Mouse (Mus musculus): ENCODE results near the gene Wsb1. TPM values are rescaled to one million over a fixed set of nuclear protein-coding genes. Genes with fewer than 3 reads are reported as not detected.
A peak's percentile ranks its signal among the peaks of the same experiment; 100 is the strongest.

Gene Wsb1
- polyA plus RNA-seq, 1 experiment from 2014 or later: 469 TPM

DNA sequence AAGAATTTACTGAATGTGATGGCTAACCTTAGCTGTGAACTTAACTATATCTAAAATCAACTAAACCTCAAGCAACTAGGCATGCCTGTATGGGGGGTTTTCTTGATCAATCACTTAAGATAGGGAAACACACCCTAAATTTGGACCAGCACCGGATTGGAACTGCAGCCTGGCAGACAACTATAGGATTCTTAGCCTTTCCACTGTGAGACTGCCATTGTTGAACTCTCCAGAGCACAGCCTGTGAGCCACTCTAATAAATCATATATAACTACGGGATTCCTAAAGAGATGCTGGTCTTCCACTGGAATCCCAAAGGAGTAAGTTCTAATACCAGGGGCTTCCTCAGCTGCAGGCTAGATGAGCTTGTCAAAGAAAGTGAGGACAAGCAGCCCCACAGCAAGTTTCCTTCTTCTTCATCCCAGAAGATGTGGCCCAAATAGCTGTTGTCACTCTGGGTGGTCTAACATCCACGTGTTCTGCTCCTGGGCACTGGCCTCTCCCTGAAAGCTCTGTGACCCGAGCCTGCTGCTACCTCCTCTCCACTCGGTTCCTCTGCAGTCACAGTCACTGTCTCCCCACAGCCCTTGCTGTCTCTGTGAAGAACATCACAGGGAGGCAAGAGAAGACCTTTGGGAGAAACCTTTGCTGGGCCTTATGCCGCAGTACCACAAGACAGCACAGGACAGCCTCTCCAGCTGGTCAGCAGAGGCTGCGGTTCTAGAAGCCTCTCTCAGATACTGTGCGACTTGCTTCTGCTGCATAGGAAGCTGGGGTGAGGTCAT, 28.9 kb downstream of the Wsb1 start:
- H3K27me3 ChIP-seq (ENCODE audit: control insufficient read depth, insufficient read depth, low read length): no peaks in the 10 kb centered on the region
- DNase-seq (ENCODE audit: low spot score) (no peak), ATAC-seq (ENCODE audit: low FRiP score) (no peak)

DNA sequence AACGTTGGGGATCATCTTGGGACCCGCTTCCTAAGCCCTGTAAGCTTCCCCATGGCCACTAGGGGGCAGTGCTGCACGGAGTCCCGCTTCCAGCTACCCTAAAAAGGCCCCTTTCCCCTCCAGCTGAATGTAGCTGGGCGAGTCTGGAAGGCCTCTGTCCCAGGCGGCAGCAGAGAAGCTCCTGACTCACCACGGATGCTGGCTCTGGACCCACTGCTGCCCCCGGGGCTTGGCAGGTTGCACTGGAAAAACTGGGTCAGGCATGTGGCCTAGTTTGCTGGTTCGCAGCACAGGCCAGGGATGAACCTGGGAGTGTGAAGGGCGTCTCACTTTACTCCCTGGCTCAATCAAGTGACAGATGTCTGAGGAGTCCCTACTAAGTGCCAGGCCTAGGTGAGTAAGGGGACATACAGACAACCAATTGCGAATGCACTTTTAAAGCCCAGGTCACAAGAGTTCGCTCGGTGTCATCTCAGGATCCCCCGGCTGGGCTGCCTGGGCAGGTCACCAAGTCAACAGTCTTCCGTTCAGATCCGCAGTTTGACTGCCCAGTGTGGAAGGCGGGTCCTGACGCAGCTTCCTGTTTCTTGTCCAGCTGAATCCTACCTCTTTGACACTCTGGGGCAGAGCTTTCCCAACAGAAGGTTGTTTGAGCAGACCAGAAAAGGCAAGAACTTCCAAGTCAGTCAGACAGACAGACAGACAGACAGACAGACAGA, 29.8 kb downstream of the Wsb1 start:
- DNase-seq (ENCODE audit: low spot score) (peak; percentile 94), ATAC-seq (ENCODE audit: low FRiP score) (no peak; the same call in 1 of the 2 replicates)
- Histone ChIP-seq H3K4me1 (replicated peaks; ENCODE audit: control insufficient read depth, insufficient read depth, low read length) (peaks cover 3% of the 10 kb centered on the region; the same call in 1 of the 2 replicates), H3K9ac (ENCODE audit: low read depth, low read length) (no peak overlapping the region), H3K4me3 (ENCODE audit: low read depth, low read length) (no peak overlapping the region), H3K36me3 (ENCODE audit: control insufficient read depth, insufficient read depth, low read length) (no peaks in the 10 kb centered on the region), H3K27me3 (ENCODE audit: control insufficient read depth, insufficient read depth, low read length) (no peaks in the 10 kb centered on the region), H3K4me2 (replicated peaks; ENCODE audit: low read depth, low read length) (no peak overlapping the region; the same call in 1 of the 2 replicates), H3K27ac (ENCODE audit: low read depth, low read length) (no peak overlapping the region), H3K9me3 (ENCODE audit: control insufficient read depth, low read length) (no peaks in the 10 kb centered on the region)
- WGBS: 44% methylated on average over 18 of the region's 18 CpGs

More for the DNA sequence above, 28.9 kb downstream of the Wsb1 start:
- Histone ChIP-seq H3K36me3 (ENCODE audit: control insufficient read depth, insufficient read depth, low read length) (no peaks in the 10 kb centered on the region), H3K4me1 (replicated peaks; ENCODE audit: control insufficient read depth, insufficient read depth, low read length) (peaks cover 3% of the 10 kb centered on the region; the same call in 1 of the 2 replicates), H3K9me3 (ENCODE audit: control insufficient read depth, low read length) (no peaks in the 10 kb centered on the region), H3K4me2 (replicated peaks; ENCODE audit: low read depth, low read length) (no peak overlapping the region), H3K4me3 (ENCODE audit: low read depth, low read length) (no peak overlapping the region), H3K27ac (ENCODE audit: low read depth, low read length) (no peak overlapping the region), H3K9ac (ENCODE audit: low read depth, low read length) (no peak overlapping the region)
- WGBS: 75% methylated on average over 8 of the region's 8 CpGs

DNA sequence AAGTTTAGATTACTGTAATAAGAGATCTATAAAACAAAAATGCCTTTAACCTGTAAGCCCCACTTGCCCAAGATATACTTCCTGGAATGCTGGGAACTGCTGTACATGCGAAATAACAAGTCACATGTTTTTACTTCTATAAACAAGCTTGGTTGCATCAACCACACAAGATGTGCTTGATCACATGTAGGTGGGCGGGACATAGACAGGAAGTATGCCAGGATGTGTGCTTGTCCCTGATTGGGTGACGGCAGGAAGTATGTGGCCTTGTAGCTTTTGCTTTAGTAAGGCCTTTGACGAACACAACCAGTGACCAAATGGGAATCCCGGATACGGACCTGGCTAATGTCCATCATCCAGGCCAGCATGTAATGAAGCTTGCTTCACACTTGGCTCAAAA, 31.1 kb downstream of the Wsb1 start:
- Histone ChIP-seq H3K27me3 (ENCODE audit: control insufficient read depth, insufficient read depth, low read length) (no peaks in the 10 kb centered on the region), H3K36me3 (ENCODE audit: control insufficient read depth, insufficient read depth, low read length) (no peaks in the 10 kb centered on the region), H3K4me2 (replicated peaks; ENCODE audit: low read depth, low read length) (no peak overlapping the region), H3K4me1 (replicated peaks; ENCODE audit: control insufficient read depth, insufficient read depth, low read length) (peaks cover 3% of the 10 kb centered on the region; the same call in 1 of the 2 replicates), H3K27ac (ENCODE audit: low read depth, low read length) (no peak overlapping the region), H3K9ac (ENCODE audit: low read depth, low read length) (no peak overlapping the region), H3K4me3 (ENCODE audit: low read depth, low read length) (no peak overlapping the region), H3K9me3 (ENCODE audit: control insufficient read depth, low read length) (no peaks in the 10 kb centered on the region)
- 93% methylated on average over 6 of the region's 6 CpGs for WGBS
- no peak for DNase-seq (ENCODE audit: low spot score)
- no peak for ATAC-seq (ENCODE audit: low FRiP score)

DNA sequence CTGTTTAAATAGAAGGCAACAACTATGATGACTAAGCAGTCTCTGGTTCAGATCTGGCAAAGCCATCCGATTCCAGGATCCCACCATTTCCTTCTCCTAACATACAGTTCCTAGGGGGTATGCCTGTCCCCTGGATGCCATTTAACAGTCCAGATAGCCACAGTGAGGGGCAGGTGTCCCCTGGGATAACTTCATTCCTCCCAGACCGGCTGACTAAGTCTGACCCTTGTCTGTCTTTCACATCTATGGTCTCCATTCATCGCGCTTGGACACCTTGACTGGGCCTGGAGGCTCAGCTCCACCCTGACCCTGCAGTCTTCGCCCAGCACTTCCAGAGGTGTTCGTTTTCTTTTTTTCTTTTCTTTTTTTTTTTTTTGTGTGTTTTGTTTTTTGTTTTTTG, 31.8 kb downstream of the Wsb1 start:
- 92% methylated on average over 6 of the region's 6 CpGs for WGBS
- no peak overlapping the region for H3K27ac ChIP-seq (ENCODE audit: low read depth, low read length)
- peaks cover 3% of the 10 kb centered on the region; the same call in 1 of the 2 replicates for H3K4me1 ChIP-seq (replicated peaks; ENCODE audit: control insufficient read depth, insufficient read depth, low read length)
- H3K36me3 ChIP-seq (ENCODE audit: control insufficient read depth, insufficient read depth, low read length): no peaks in the 10 kb centered on the region
- no peak overlapping the region for H3K4me3 ChIP-seq (ENCODE audit: low read depth, low read length)
- no peaks in the 10 kb centered on the region for H3K27me3 ChIP-seq (ENCODE audit: control insufficient read depth, insufficient read depth, low read length)
- H3K9me3 ChIP-seq (ENCODE audit: control insufficient read depth, low read length): no peaks in the 10 kb centered on the region
- no peak overlapping the region for H3K4me2 ChIP-seq (replicated peaks; ENCODE audit: low read depth, low read length)
- DNase-seq (ENCODE audit: low spot score): no peak
- ATAC-seq (ENCODE audit: low FRiP score): no peak
- no peak overlapping the region for H3K9ac ChIP-seq (ENCODE audit: low read depth, low read length)

DNA sequence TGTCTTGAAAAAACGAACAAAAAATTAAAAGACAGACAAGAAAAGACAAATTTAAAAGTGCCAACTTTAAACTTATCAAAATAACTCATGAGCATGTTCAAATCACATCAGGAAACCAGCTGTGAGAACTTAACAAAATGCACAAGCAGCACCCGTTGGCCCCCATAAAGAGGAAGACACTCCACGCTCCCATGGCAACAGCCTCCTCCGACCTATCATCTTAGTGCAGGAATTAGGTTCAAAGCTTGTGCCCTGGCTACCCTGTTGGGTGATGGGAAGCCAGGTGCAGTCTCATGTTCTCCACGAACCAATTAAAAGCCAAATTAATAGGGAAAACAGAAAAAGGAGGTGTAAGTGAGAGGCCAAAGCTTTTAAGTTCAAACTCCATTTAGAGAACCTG, 32.8 kb downstream of the Wsb1 start:
- ATAC-seq (ENCODE audit: low FRiP score) (no peak), DNase-seq (ENCODE audit: low spot score) (no peak)
- Histone ChIP-seq H3K4me1 (replicated peaks; ENCODE audit: control insufficient read depth, insufficient read depth, low read length) (peaks cover 3% of the 10 kb centered on the region; the same call in 1 of the 2 replicates), H3K36me3 (ENCODE audit: control insufficient read depth, insufficient read depth, low read length) (no peaks in the 10 kb centered on the region), H3K4me3 (ENCODE audit: low read depth, low read length) (no peak overlapping the region), H3K27me3 (ENCODE audit: control insufficient read depth, insufficient read depth, low read length) (no peaks in the 10 kb centered on the region), H3K27ac (ENCODE audit: low read depth, low read length) (no peak overlapping the region), H3K9ac (ENCODE audit: low read depth, low read length) (no peak overlapping the region), H3K4me2 (replicated peaks; ENCODE audit: low read depth, low read length) (no peak overlapping the region), H3K9me3 (ENCODE audit: control insufficient read depth, low read length) (no peaks in the 10 kb centered on the region)
- WGBS: 79% methylated on average over 5 of the region's 5 CpGs

DNA sequence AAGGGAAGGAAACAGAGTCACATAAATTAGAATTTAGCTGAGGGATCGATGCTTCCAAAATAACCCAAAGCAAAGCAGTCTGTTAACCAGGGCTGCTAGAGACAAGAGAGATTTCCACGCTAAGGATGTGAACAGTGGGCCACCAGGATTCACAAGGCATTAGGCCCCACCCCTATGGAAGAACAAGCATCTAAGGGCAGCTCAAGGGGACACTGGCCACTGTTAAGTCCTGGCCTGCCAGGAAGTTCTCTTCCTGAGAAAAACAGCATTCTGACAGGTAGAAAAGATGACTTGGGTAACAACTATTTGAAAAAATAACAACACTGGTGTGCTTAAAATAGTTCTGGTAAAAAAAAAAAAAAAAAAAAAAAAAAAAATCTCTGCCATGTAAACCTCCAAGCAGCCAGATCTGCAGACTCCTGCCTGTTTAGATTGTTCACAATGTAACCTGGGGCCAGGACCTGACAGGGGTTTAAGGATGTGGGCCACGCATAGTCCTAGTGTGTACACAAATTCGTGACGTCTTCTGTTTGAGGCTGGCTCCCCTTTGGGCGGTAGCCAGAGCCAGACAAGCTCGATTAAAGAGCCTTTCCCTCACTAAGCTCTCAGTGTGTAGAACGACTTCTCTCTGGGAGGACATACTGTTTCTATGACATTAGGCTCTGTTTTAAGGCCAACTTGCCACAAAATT, 35.4 kb downstream of the Wsb1 start:
- Histone ChIP-seq H3K4me3 (ENCODE audit: low read depth, low read length) (no peak overlapping the region), H3K4me2 (replicated peaks; ENCODE audit: low read depth, low read length) (no peak overlapping the region), H3K27me3 (ENCODE audit: control insufficient read depth, insufficient read depth, low read length) (no peaks in the 10 kb centered on the region), H3K36me3 (ENCODE audit: control insufficient read depth, insufficient read depth, low read length) (no peaks in the 10 kb centered on the region), H3K9me3 (ENCODE audit: control insufficient read depth, low read length) (no peaks in the 10 kb centered on the region), H3K9ac (ENCODE audit: low read depth, low read length) (no peak overlapping the region), H3K27ac (ENCODE audit: low read depth, low read length) (no peak overlapping the region), H3K4me1 (replicated peaks; ENCODE audit: control insufficient read depth, insufficient read depth, low read length) (no peaks in the 10 kb centered on the region)
- no peak for ATAC-seq (ENCODE audit: low FRiP score)
- no peak for DNase-seq (ENCODE audit: low spot score)
- WGBS: 86% methylated on average over 8 of the region's 8 CpGs

DNA sequence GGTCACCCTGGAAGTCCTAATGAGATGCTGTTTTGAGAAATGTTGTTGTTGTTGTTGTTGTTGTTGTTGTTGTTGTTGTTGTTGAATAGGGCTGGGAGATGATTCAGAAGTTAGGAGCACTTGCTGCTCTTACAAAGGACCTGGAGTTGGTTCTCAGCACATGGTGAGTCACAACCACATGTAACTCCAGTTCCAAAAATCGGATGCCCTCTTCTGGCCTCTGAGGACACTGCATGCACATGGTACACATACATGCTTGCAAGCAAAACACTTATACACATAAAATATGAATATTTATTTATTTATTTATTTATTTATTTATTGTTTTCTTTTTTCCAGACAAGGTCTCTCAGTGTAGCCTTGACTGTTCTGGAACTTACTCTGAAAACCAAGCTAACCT, 36.4 kb downstream of the Wsb1 start:
- Histone ChIP-seq H3K4me3 (ENCODE audit: low read depth, low read length) (no peak overlapping the region), H3K4me1 (replicated peaks; ENCODE audit: control insufficient read depth, insufficient read depth, low read length) (no peaks in the 10 kb centered on the region), H3K36me3 (ENCODE audit: control insufficient read depth, insufficient read depth, low read length) (no peaks in the 10 kb centered on the region), H3K27ac (ENCODE audit: low read depth, low read length) (no peak overlapping the region), H3K9me3 (ENCODE audit: control insufficient read depth, low read length) (no peaks in the 10 kb centered on the region), H3K9ac (ENCODE audit: low read depth, low read length) (no peak overlapping the region), H3K27me3 (ENCODE audit: control insufficient read depth, insufficient read depth, low read length) (no peaks in the 10 kb centered on the region), H3K4me2 (replicated peaks; ENCODE audit: low read depth, low read length) (no peak overlapping the region)
- ATAC-seq (ENCODE audit: low FRiP score) (no peak), DNase-seq (ENCODE audit: low spot score) (no peak)
- WGBS: 88% methylated on average over 1 of the region's 1 CpGs

DNA sequence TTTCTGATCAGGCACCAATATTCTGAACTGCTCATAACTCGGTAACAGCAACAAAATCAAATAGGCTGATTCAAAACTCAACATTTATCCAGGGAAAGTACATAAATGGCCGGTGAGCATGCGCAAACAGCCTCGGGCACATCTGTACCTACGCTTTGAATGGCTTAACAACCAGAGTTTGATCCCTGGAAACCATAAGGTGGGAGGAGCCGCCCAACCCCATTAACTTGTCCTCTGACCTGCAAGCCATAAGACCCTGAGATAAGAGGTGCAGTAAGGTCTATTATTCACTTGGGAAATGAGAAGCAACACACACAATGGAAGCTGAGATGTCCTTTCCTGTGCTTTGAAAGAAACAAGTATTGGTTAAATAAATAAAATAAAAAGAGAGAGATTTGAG, 37.3 kb downstream of the Wsb1 start:
- no peak overlapping the region for H3K4me3 ChIP-seq (ENCODE audit: low read depth, low read length)
- H3K9ac ChIP-seq (ENCODE audit: low read depth, low read length): no peak overlapping the region
- no peak overlapping the region for H3K27ac ChIP-seq (ENCODE audit: low read depth, low read length)
- H3K9me3 ChIP-seq (ENCODE audit: control insufficient read depth, low read length): no peaks in the 10 kb centered on the region
- no peaks in the 10 kb centered on the region for H3K36me3 ChIP-seq (ENCODE audit: control insufficient read depth, insufficient read depth, low read length)
- ATAC-seq (ENCODE audit: low FRiP score) (no peak), DNase-seq (ENCODE audit: low spot score) (no peak)
- H3K27me3 ChIP-seq (ENCODE audit: control insufficient read depth, insufficient read depth, low read length): no peaks in the 10 kb centered on the region
- 88% methylated on average over 6 of the region's 6 CpGs for WGBS
- no peak overlapping the region for H3K4me2 ChIP-seq (replicated peaks; ENCODE audit: low read depth, low read length)
- no peaks in the 10 kb centered on the region for H3K4me1 ChIP-seq (replicated peaks; ENCODE audit: control insufficient read depth, insufficient read depth, low read length)

All from hindbrain, embryonic 11.5 days (tissue).